Mouse (Mus musculus) cerebellum, adult 9-11 months (tissue): ENCODE measurements around the gene Fnip2.

Source experiments
- DNase-seq: peaks from one replicate; pipeline ENCODE4 v3.0.0; 2022

The Fnip2 gene

DNA sequence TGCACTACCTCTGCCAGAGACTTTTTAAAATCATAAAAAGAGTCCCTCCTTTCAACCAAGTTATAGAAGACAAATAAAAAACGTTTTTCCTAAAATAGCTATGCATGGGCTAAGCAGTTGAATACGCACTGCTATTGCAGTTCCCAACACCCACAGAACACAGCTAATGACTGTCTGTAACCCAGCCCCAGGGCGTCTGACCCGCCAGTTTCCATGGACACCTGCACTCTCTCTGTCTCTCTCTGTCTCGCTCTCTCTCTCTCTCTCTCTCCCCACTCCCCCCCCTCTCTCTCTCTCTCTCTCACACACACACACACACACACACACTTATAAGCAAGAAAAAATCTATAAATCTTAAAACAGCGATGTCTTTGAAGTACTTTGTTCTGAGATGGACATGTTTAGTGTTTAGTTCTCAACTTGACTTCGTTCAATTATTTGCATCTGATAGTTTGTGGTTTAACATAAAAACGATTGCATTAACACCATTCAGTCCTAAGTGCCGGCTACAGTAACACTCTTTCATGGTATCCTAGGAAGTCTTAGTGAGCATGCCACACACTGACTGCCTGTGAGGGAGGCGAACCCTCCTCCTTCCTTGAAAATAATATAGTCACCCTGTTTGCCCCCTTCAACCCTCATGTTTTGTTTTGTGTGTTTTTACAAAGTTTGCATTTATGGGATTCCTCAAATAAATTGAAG, 157.5 kb downstream of the Fnip2 start:
- no peak for DNase-seq

GRCm38 (mm10) chr3:79408546-79408945, 159.1 kb downstream of the Fnip2 start:
- no peak for DNase-seq
